Mouse (Mus musculus): ENCODE results near the gene Pdcd4.

DNA sequence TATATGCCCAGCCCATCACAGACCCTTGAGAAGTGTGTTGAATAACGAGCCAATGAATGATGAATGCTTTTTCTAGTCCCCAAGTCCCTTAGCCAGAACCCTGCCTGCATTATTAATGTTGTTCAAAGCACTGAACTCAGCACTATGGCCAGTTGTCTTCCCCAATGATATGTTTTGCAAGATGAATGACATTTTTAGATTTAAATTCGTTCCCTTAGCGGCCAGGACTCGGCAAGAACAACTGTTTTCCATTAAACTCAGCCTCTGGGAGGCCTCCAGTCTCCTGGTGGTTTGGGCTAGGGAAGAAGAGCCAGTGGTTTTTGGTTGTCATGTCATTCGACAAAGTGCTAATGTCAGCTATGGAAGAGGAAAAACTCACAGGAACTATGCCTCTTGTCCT is 10.2 kb upstream of the Pdcd4 start:
- no peak for TF ChIP-seq CTCF (conservative IDR thresholded peaks at IDR 0.05; ENCODE audit: low read length)
- no peak for TF ChIP-seq NANOG (IDR thresholded peaks at IDR 0.05; ENCODE audit: borderline replicate concordance, low read length)
- no peak for TF ChIP-seq POU5F1 (IDR thresholded peaks at IDR 0.05; ENCODE audit: borderline replicate concordance, low read length)

All from E14TG2a.4 (cell line).